In genomic region chr5:143903813-143904212, GRCm38 (mm10) we compare ENCODE assay signal across 23 mouse cellular contexts. TPM values are rescaled to one million over a fixed set of nuclear protein-coding genes. Genes with fewer than 3 reads are reported as not detected.
DNase-seq lines count a peak whose midpoint lies in the region; ATAC-seq and TF ChIP-seq lines count a peak whose summit lies in the region.
"Had no signal": no experiment of that assay in that cellular context is flagged by ENCODE, and none has a peak within 500 bp of the region (broad histone marks: within the 10 kb centered on the region; RNA-seq: fewer than 3 reads in every experiment).

No protein-coding gene starts in this region.

- no peak overlapping the region for H3K27ac ChIP-seq in CH12.LX (ENCODE audit: insufficient read depth, low read depth)
- H3K27ac ChIP-seq in liver, embryonic 12.5 days, result peak overlapping the region; percentile 53; the same call in 1 of the 2 replicates
- H3K27ac ChIP-seq in liver, embryonic 16.5 days (ENCODE audit: low read length), result no peak overlapping the region
- H3K27ac ChIP-seq: embryonic facial prominence, embryonic 15.5 days; forebrain, embryonic 12.5 days; hindbrain, embryonic 15.5 days had no signal

- no peaks in the 10 kb centered on the region for H3K9me3 ChIP-seq in CH12.LX (replicated peaks; ENCODE audit: low read length)
- H3K9me3 ChIP-seq in liver, embryonic 12.5 days (replicated peaks), result no peaks in the 10 kb centered on the region
- H3K9me3 ChIP-seq in liver, embryonic 16.5 days (replicated peaks; ENCODE audit: control insufficient read depth, low read length), result no peaks in the 10 kb centered on the region
- H3K9me3 ChIP-seq: embryonic facial prominence, embryonic 15.5 days; forebrain, embryonic 12.5 days; heart, embryonic 12.5 days; hindbrain, embryonic 15.5 days had no signal

- peaks cover 61 to 92% of the 10 kb centered on the region in 2 experiments for H3K36me3 ChIP-seq in CH12.LX (replicated peaks in 1 of 2; ENCODE audit: control insufficient read depth in 1 of 2, insufficient read depth in 1 of 2, low read length in 1 of 2)
- H3K36me3 ChIP-seq in liver, embryonic 12.5 days, result peaks cover 93% of the 10 kb centered on the region
- H3K36me3 ChIP-seq in liver, embryonic 16.5 days (ENCODE audit: control insufficient read depth, insufficient read depth), result peaks cover 68% of the 10 kb centered on the region

- no peak for TF ChIP-seq EP300 in CH12.LX (IDR thresholded peaks at IDR 0.05; ENCODE audit: low read length)

- peak; percentile 36; the same call in 1 of the 2 replicates for ATAC-seq in erythroblast, adult 5-6 weeks (replicated peaks; ENCODE audit: low FRiP score, poor library complexity, severe bottlenecking)
- ATAC-seq in liver, embryonic 12.5 days, result peak; percentile 74
- peak; percentile 62 for ATAC-seq in liver, embryonic 16.5 days (ENCODE audit: low read depth)
- ATAC-seq: forebrain, embryonic 16.5 days had no signal

- no peak overlapping the region for H3K4me2 ChIP-seq in CH12.LX (ENCODE audit: insufficient read depth, low read depth, poor library complexity, severe bottlenecking)
- H3K4me2 ChIP-seq in liver, embryonic 12.5 days, result no peak overlapping the region; the same call in 1 of the 2 replicates
- no peak overlapping the region for H3K4me2 ChIP-seq in liver, embryonic 16.5 days (ENCODE audit: low read depth, low read length)
- H3K4me2 ChIP-seq: embryonic facial prominence, embryonic 15.5 days; forebrain, embryonic 12.5 days; heart, embryonic 12.5 days; hindbrain, embryonic 15.5 days had no signal

- in situ Hi-C loops in CH12.LX (cut with MboI; ENCODE audit: low pct_ligation_motif_present, low pct_unique_long_range_greater_than_20kb, low sequenced_read_pairs), result no loop called here

- peaks cover 19% of the 10 kb centered on the region for H3K79me2 ChIP-seq in CH12.LX (replicated peaks; ENCODE audit: control insufficient read depth, extremely low read depth, insufficient read depth, poor library complexity, severe bottlenecking)

- no peaks in the 10 kb centered on the region for H3K27me3 ChIP-seq in CH12.LX (replicated peaks)
- no peaks in the 10 kb centered on the region for H3K27me3 ChIP-seq in liver, embryonic 12.5 days (replicated peaks)
- H3K27me3 ChIP-seq in liver, embryonic 16.5 days (ENCODE audit: control insufficient read depth, insufficient read depth, low read depth, low read length), result no peaks in the 10 kb centered on the region
- H3K27me3 ChIP-seq: embryonic facial prominence, embryonic 15.5 days; forebrain, embryonic 12.5 days; heart, embryonic 12.5 days; hindbrain, embryonic 15.5 days had no signal

- no peak for TF ChIP-seq CTCF in CH12.LX (conservative IDR thresholded peaks at IDR 0.05 in 1 of 2, IDR thresholded peaks at IDR 0.05 in 1 of 2; ENCODE audit: low read depth in 2 of 2, low read length in 2 of 2)

- WGBS in liver, embryonic 12.5 days (ENCODE audit: insufficient replicate concordance), result 37% methylated on average over 4 of the region's 4 CpGs
- 33% methylated on average over 4 of the region's 4 CpGs for WGBS in liver, embryonic 16.5 days (ENCODE audit: insufficient replicate concordance)

- H3K4me1 ChIP-seq in CH12.LX (ENCODE audit: control insufficient read depth in 1 of 2, insufficient read depth in 2 of 2), result peaks cover 4 to 13% of the 10 kb centered on the region in 2 experiments; a peak in 3 of 4 replicates
- peaks cover 45% of the 10 kb centered on the region for H3K4me1 ChIP-seq in liver, embryonic 12.5 days
- peaks cover 31% of the 10 kb centered on the region for H3K4me1 ChIP-seq in liver, embryonic 16.5 days (ENCODE audit: control insufficient read depth, low read depth, low read length)

- dilution Hi-C loops in CH12.LX (cut with MboI; ENCODE audit: extremely low pct_ligation_motif_present, extremely low pct_unique_long_range_greater_than_20kb, low sequenced_read_pairs), result no loop called here

- TF ChIP-seq RAD21 in CH12.LX (IDR thresholded peaks at IDR 0.05; ENCODE audit: low read depth, low read length), result no peak

- 0 out of 2 replicates have a peak, but pooled peaks have one; percentile 16 for TF ChIP-seq POLR2A in CH12.LX (IDR thresholded peaks at IDR 0.05; ENCODE audit: low read depth, low read length)

- no peak for DNase-seq in CH12.LX (ENCODE audit: extremely low read depth)
- DNase-seq in urinary bladder, postnatal 36 days (ENCODE audit: low spot score in 2 of 2), result no peak
- no peak for DNase-seq in kidney, adult 8-10 months
- DNase-seq in left cerebral cortex, adult 11 months (ENCODE audit: low spot score), result no peak
- no peak for DNase-seq in cerebellum, adult 18-20 months
- DNase-seq: adrenal gland, adult 8-10 months; adrenal gland, postnatal 36 days; cerebellum, adult 11 months; cerebellum, adult 9-10 months; cerebellum, postnatal 25 days; gastrocnemius, postnatal 14 days; heart, postnatal 36 days had no signal

- H3K9ac ChIP-seq in CH12.LX (ENCODE audit: insufficient read depth, low read depth), result no peak overlapping the region
- 0 out of 2 replicates have a peak overlapping the region, but pooled peaks have one; percentile 0 for H3K9ac ChIP-seq in liver, embryonic 12.5 days
- no peak overlapping the region for H3K9ac ChIP-seq in liver, embryonic 16.5 days (ENCODE audit: low read depth, low read length)
- H3K9ac ChIP-seq: embryonic facial prominence, embryonic 15.5 days; forebrain, embryonic 12.5 days; heart, embryonic 12.5 days; hindbrain, embryonic 15.5 days had no signal

- H3K4me3 ChIP-seq in CH12.LX (replicated peaks in 1 of 3; ENCODE audit: low read depth in 2 of 3, low read length in 2 of 3, poor library complexity in 1 of 3), result no peak overlapping the region
- H3K4me3 ChIP-seq in liver, embryonic 12.5 days, result no peak overlapping the region
- H3K4me3 ChIP-seq in liver, embryonic 16.5 days (ENCODE audit: low read depth, low read length), result no peak overlapping the region
- H3K4me3 ChIP-seq: embryonic facial prominence, embryonic 15.5 days; forebrain, embryonic 12.5 days; heart, embryonic 12.5 days; hindbrain, embryonic 15.5 days had no signal

TF ChIP-seq in CH12.LX, 34 proteins besides CTCF, POLR2A, EP300 and RAD21 (continues in another document):
- TF ChIP-seq GABPA (IDR thresholded peaks at IDR 0.05; ENCODE audit: insufficient replicate concordance, low read depth, low read length), result no peak
- no peak for TF ChIP-seq ETS1 (conservative IDR thresholded peaks at IDR 0.05; ENCODE audit: low read depth, low read length)
- TF ChIP-seq ZMIZ1 (IDR thresholded peaks at IDR 0.05; ENCODE audit: low read depth, low read length), result no peak
- TF ChIP-seq JUN (IDR thresholded peaks at IDR 0.05; ENCODE audit: insufficient read depth, low read depth, low read length), result no peak
- no peak for TF ChIP-seq KAT2A (IDR thresholded peaks at IDR 0.05; ENCODE audit: insufficient replicate concordance, low read length)
- no peak for TF ChIP-seq POLR2AphosphoS2 (IDR thresholded peaks at IDR 0.05; ENCODE audit: low read depth, low read length)
- TF ChIP-seq SIN3A (IDR thresholded peaks at IDR 0.05; ENCODE audit: low read length), result no peak
- no peak for TF ChIP-seq IRF4 (IDR thresholded peaks at IDR 0.05; ENCODE audit: low read depth, low read length)

RNA-seq across cellular contexts. Expression of gene Aimp2, which starts 5.8 kb away (rescaled TPM):
- 110 and 131 TPM in 2 replicates for total RNA-seq in CH12.LX (2012; rRNA removed)
- total RNA-seq in CH12.LX (2014; rRNA removed), result 98.5 and 111 TPM in 2 replicates
- 144 and 154 TPM in 2 replicates for polyA plus RNA-seq in CH12.LX (2012; ENCODE audit: insufficient read length, low read depth)
- total RNA-seq in erythroblast, adult 5-6 weeks (2015; ENCODE audit: low replicate concordance), result 15.7 and 20.4 TPM in 2 replicates
- 14.6 and 25.8 TPM in 2 replicates for total RNA-seq in erythroblast, adult 5-6 weeks (2017; ENCODE audit: low replicate concordance)
- 82.8 and 83.1 TPM in 2 replicates for polyA plus RNA-seq in liver, embryonic 12.5 days (2016; fragmentation: Nextera tagmentation; extraction: Ambion mirVana)
- 35.6 and 41.3 TPM in 2 replicates for polyA plus RNA-seq in liver, embryonic 16.5 days (2015; fragmentation: Nextera tagmentation; extraction: Ambion mirVana)

RNA-seq across cellular contexts. Expression of gene Pms2, which starts 6.0 kb away (rescaled TPM):
- total RNA-seq in CH12.LX (2012; rRNA removed), result 22.2 and 25.9 TPM in 2 replicates
- total RNA-seq in CH12.LX (2014; rRNA removed), result 29.6 and 31.8 TPM in 2 replicates
- polyA plus RNA-seq in CH12.LX (2012; ENCODE audit: insufficient read length, low read depth), result 25.6 and 29.9 TPM in 2 replicates
- total RNA-seq in erythroblast, adult 5-6 weeks (2015; ENCODE audit: low replicate concordance), result 2.5 and 6.1 TPM in 2 replicates
- total RNA-seq in erythroblast, adult 5-6 weeks (2017; ENCODE audit: low replicate concordance), result 14.8 and 17.8 TPM in 2 replicates
- 23.8 and 24.8 TPM in 2 replicates for polyA plus RNA-seq in liver, embryonic 12.5 days (2016; fragmentation: Nextera tagmentation; extraction: Ambion mirVana)
- 11.4 and 14.5 TPM in 2 replicates for polyA plus RNA-seq in liver, embryonic 16.5 days (2015; fragmentation: Nextera tagmentation; extraction: Ambion mirVana)

RNA-seq across cellular contexts. Expression of gene Ankrd61, which starts 6.3 kb away (rescaled TPM):
- total RNA-seq in CH12.LX (2012; rRNA removed), result 0.08 and 0.13 TPM in 2 replicates
- total RNA-seq in CH12.LX (2014; rRNA removed), result not detected in 2 replicates
- 0.50 and 0.89 TPM in 2 replicates for polyA plus RNA-seq in CH12.LX (2012; ENCODE audit: insufficient read length, low read depth)
- not detected in 2 replicates for total RNA-seq in erythroblast, adult 5-6 weeks (2015; ENCODE audit: low replicate concordance)
- 2.9 and 10.7 TPM in 2 replicates for total RNA-seq in erythroblast, adult 5-6 weeks (2017; ENCODE audit: low replicate concordance)
- polyA plus RNA-seq in liver, embryonic 12.5 days (2016; fragmentation: Nextera tagmentation; extraction: Ambion mirVana), result 0.41 and 0.54 TPM in 2 replicates
- 0.42 and 0.52 TPM in 2 replicates for polyA plus RNA-seq in liver, embryonic 16.5 days (2015; fragmentation: Nextera tagmentation; extraction: Ambion mirVana)
- total RNA-seq: adrenal gland, postnatal 36 days; gastrocnemius, postnatal 14 days; granulocyte monocyte progenitor cell, adult 5-6 weeks; heart, adult 8-10 months; heart, postnatal 36 days had no signal

RNA-seq across cellular contexts. Expression of gene Gm42421, which starts 24.2 kb away (rescaled TPM):
- total RNA-seq in CH12.LX (2012; rRNA removed) (1.0 TPM in 1 of 2 replicates, not detected in the other), CH12.LX (2014; rRNA removed) (0.59 TPM in 1 of 2 replicates, not detected in the other)
- polyA plus RNA-seq in CH12.LX (2012; ENCODE audit: insufficient read length, low read depth), result 1.3 and 1.4 TPM in 2 replicates
- not detected in 2 replicates for total RNA-seq in erythroblast, adult 5-6 weeks (2015; ENCODE audit: low replicate concordance)
- total RNA-seq in erythroblast, adult 5-6 weeks (2017; ENCODE audit: low replicate concordance), result 6.0 TPM in 1 of 2 replicates, not detected in the other
- 0.18 TPM in 1 of 2 replicates, not detected in the other for polyA plus RNA-seq in liver, embryonic 12.5 days (2016; fragmentation: Nextera tagmentation; extraction: Ambion mirVana)
- 0.13 and 0.33 TPM in 2 replicates for polyA plus RNA-seq in liver, embryonic 16.5 days (2015; fragmentation: Nextera tagmentation; extraction: Ambion mirVana)
- total RNA-seq: gastrocnemius, postnatal 14 days; granulocyte monocyte progenitor cell, adult 5-6 weeks; heart, postnatal 36 days had no signal
- polyA plus RNA-seq: heart, embryonic 16.5 days had no signal

RNA-seq across cellular contexts. Expression of gene Rsph10b, which starts 29.0 kb away (rescaled TPM):
- total RNA-seq in CH12.LX (2012; rRNA removed) (0.25 and 0.30 TPM in 2 replicates), CH12.LX (2014; rRNA removed) (0.28 TPM in 1 of 2 replicates, not detected in the other)
- polyA plus RNA-seq in CH12.LX (2012; ENCODE audit: insufficient read length, low read depth), result 0.31 and 0.34 TPM in 2 replicates
- total RNA-seq in erythroblast, adult 5-6 weeks (2015; ENCODE audit: low replicate concordance), result 4.4 TPM in 1 of 2 replicates, not detected in the other
- 3.8 and 7.0 TPM in 2 replicates for total RNA-seq in erythroblast, adult 5-6 weeks (2017; ENCODE audit: low replicate concordance)
- polyA plus RNA-seq in liver, embryonic 12.5 days (2016; fragmentation: Nextera tagmentation; extraction: Ambion mirVana), result 0.28 and 0.37 TPM in 2 replicates
- 0.32 and 0.77 TPM in 2 replicates for polyA plus RNA-seq in liver, embryonic 16.5 days (2015; fragmentation: Nextera tagmentation; extraction: Ambion mirVana)
- total RNA-seq: granulocyte monocyte progenitor cell, adult 5-6 weeks had no signal
